In genomic region chr7:4292638-4293037, GRCm38 (mm10) we compare ENCODE assay signal across 27 mouse cellular contexts. TPM values are rescaled to one million over a fixed set of nuclear protein-coding genes. Genes with fewer than 3 reads are reported as not detected.
"Had no signal": no experiment of that assay in that cellular context is flagged by ENCODE, and none has a peak within 500 bp of the region (broad histone marks: within the 10 kb centered on the region; RNA-seq: fewer than 3 reads in every experiment).

No protein-coding gene starts in this region.

- H3K4me1 ChIP-seq: limb, embryonic 10.5 days; limb, embryonic 13.5 days; midbrain, embryonic 10.5 days; midbrain, embryonic 13.5 days had no signal

- H3K36me3 ChIP-seq: limb, embryonic 10.5 days; limb, embryonic 13.5 days; midbrain, embryonic 10.5 days; midbrain, embryonic 13.5 days had no signal

- H3K27ac ChIP-seq: kidney, postnatal 0 days; limb, embryonic 10.5 days; limb, embryonic 13.5 days; liver, embryonic 14.5 days; midbrain, embryonic 10.5 days; midbrain, embryonic 13.5 days had no signal

- ATAC-seq: intestine, embryonic 16.5 days; liver, postnatal 0 days; lung, postnatal 0 days; midbrain, embryonic 13.5 days; midbrain, embryonic 16.5 days had no signal

- H3K4me3 ChIP-seq: limb, embryonic 10.5 days; limb, embryonic 13.5 days; megakaryocyte, embryonic 14.5 days; midbrain, embryonic 10.5 days; midbrain, embryonic 13.5 days had no signal

- H3K9me3 ChIP-seq: limb, embryonic 10.5 days; limb, embryonic 13.5 days; megakaryocyte, embryonic 14.5 days; midbrain, embryonic 10.5 days had no signal

- DNase-seq: kidney, adult 18-20 months; kidney, adult 9 months; kidney, postnatal 25 days; liver; liver, postnatal 0 days; lung, embryonic 14.5 days; lung, postnatal 4 days; thymus, adult 18-20 months; thymus, postnatal 36 days had no signal

- H3K27me3 ChIP-seq: limb, embryonic 13.5 days; megakaryocyte, embryonic 14.5 days; midbrain, embryonic 13.5 days had no signal

RNA-seq across cellular contexts. Expression of gene Ncr1, which starts 44.9 kb away (rescaled TPM):
- total RNA-seq: layer of hippocampus, adult 8-10 months; layer of hippocampus, postnatal 14 days; left cerebral cortex, adult 8-10 months; left cerebral cortex, postnatal 25 days had no signal
- polyA plus RNA-seq: limb, embryonic 10.5 days; limb, embryonic 13.5 days; lung, embryonic 14.5 days; midbrain, embryonic 10.5 days; midbrain, embryonic 13.5 days; midbrain, embryonic 16.5 days; neural tube, embryonic 11.5 days; neural tube, embryonic 14.5 days; stomach, embryonic 16.5 days; testis, adult 2 months had no signal

RNA-seq across cellular contexts. Expression of gene Lilra5, which starts 55.1 kb away (rescaled TPM):
- total RNA-seq: layer of hippocampus, postnatal 14 days; left cerebral cortex, postnatal 25 days had no signal
- polyA plus RNA-seq: limb, embryonic 10.5 days; lung, embryonic 14.5 days; midbrain, embryonic 10.5 days; midbrain, embryonic 13.5 days; neural tube, embryonic 11.5 days; neural tube, embryonic 14.5 days had no signal
